Mouse (Mus musculus) heart, postnatal 36 days (tissue): ENCODE results near the gene Xrcc3. TPM values are rescaled to one million over a fixed set of nuclear protein-coding genes. Genes with fewer than 3 reads are reported as not detected.

ENCODE experiments used
- DNase-seq, 2 experiments: peaks; one replicate each; pipeline ENCODE4 v3.0.0; 2021 to 2022
- intact Hi-C: fragments of 180-260 bp; cut with DNase I; formaldehyde crosslinking; loops from one replicate; pipeline ENCODE4 v1.15.1; 2025
- total RNA-seq, 2 experiments: library from RNA; stranded (reverse); gene quantifications; 2 replicates each; pipeline ENCODE4 v1.2.3; 2021

Gene Xrcc3
- total RNA-seq, 2 experiments from 2014 or later, result 0.76 to 1.9 TPM

DNA sequence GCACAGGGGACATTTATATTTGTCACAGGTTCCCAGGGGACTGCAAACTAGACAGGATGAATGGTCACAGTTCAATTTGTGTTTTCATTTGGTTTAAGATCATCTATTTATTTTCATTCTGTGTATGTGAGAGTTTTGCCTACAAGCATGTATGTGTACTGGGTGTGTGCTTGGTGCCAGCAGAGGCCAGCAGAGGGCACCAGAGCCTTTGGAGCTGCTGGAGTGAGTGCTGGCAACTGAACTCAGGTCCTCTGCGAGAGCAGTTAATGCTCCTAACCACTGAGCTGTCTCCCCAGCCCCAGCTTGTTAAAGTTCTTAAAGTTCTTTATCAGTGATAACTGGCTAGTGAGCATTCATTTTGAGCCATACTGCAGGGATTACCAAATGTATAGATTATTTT is 34.1 kb downstream of the Xrcc3 start:
- intact Hi-C loops, result no loop called here

DNA sequence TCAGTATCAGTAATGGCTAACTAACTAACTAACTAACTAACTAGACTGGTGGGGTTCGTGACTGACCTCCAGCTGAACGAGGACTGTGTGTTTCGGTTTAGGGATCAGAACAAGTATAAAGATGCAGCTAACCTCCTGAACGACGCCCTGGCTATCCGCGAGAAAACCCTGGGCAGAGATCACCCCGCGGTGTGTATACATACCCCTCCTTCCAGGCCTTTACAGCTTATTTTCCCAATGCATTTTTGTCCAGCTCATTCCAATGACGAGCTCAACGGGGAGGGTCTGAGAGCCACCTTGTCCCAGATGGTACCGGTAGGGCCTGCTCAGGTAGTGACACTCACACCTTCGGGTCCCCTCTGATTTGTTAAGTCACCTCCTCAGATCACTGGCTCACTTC is 35.8 kb downstream of the Xrcc3 start:
- no peak for DNase-seq
- intact Hi-C loops, result no loop called here

More for the DNA sequence above, 34.1 kb downstream of the Xrcc3 start:
- no peak for DNase-seq

GRCm38 (mm10) chr12:111774845-111775244 is 38.8 kb downstream of the Xrcc3 start:
- no peak for DNase-seq
- intact Hi-C loops, result no loop called here

DNA sequence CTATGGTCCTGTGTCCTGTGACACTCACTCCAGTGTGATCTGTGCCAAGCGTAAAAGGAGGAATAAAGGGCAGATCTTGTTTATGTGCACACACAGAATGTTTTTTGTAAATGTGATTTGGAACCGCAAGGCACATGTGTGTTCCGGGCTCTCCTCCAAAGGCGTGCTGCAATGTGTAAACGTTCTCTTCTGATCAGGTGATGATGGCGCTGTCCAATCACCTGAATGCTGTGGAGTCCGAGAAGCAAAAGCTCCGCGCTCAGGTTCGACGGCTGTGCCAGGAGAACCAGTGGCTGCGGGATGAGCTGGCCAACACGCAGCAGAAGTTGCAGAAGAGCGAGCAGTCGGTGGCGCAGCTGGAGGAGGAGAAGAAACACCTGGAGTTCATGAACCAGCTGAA is 39.5 kb downstream of the Xrcc3 start:
- intact Hi-C loops, result no loop called here
- DNase-seq, result no peak

DNA sequence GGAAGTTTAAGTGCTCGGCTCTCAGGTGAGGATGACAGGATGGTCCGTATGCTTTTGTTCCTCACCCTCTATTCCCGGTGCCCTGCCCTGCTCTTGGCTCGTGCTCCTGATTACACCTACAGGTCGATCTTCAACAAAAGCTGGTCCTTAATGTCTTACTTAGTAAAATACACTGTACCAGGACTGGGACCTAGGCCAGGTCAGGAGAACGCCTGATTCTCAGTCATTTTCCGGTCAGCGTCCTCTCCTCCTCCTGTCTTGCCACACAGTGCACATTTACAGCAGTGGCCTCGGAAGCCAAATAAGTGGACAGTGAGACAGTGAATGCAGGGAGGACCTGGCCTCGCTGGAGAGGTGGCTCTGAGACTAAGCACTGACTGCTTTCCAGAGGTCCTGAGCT is 43.0 kb downstream of the Xrcc3 start:
- no peak for DNase-seq

DNA sequence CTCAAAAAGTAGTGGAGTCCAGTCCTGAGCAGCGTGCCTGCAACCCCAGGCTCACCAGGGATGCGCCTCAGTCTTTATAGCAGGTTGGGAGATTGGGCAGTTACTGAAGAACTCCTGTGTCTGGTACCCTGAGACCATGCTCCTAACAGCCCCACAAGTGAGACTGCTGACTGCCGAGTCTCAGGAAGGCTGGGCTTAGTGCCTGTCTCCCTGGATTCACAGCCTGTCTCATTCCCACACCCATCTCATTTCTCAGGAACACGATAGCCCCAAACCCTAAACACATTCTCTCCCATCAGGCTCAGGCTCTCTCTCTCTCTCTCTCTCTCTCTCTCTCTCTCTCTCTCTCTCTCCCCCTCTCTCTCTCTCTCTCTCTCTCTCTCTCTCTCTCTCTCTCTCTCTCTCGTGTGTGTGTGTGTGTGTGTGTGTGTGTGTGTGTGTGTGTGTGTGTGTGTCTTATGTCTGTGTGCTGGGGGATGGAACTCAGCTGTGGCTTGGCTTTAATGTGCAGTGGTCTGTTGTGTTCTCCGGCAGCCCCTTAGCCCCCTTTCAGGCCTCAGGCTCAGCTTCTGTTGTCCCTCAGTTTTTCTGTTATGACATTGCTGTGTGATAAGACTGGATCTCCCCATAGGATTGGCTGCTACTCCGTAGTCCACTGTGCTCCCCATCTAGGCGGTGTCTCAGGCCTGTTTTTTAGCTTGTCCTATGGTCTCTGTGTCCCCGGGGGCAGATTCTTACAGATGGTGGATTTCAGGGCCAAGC is 43.7 kb downstream of the Xrcc3 start:
- DNase-seq, result no peak
- intact Hi-C loops, result no loop called here

More for the DNA sequence above, 43.0 kb downstream of the Xrcc3 start:
- intact Hi-C loops, result no loop called here

DNA sequence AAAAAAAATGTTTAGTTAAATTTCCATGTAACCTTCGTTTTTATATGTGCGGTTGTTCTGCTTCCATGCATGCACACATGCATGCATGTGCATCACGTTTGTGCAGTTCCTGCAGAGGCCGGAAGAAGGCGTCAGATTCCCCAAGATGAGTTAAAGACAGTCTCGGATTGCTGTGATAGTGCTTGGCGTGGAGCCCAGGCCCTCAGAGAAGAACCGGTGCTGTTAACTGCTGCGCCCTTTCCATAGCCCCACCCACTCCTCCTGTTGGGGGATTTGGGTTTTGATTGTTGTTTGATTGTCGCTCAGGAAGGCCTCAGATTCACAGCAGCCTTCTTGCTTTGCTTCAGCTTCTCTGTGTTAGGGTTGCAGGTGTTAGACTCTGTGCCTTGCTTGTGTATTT is 44.4 kb downstream of the Xrcc3 start:
- intact Hi-C loops, result no loop called here
- peak; percentile 57 to 71 for DNase-seq

GRCm38 (mm10) chr12:111768322-111768928 is 45.2 kb downstream of the Xrcc3 start:
- DNase-seq, result no peak
- intact Hi-C loops, result no loop called here

GRCm38 (mm10) chr12:111766313-111767236 is 47.1 kb downstream of the Xrcc3 start:
- intact Hi-C loops, result no loop called here
- DNase-seq, result no peak

GRCm38 (mm10) chr12:111762620-111763280 is 50.9 kb downstream of the Xrcc3 start:
- no peak for DNase-seq
- intact Hi-C loops, result loop anchor here (5.0 kb wide), 1 partner anchor 195 kb away; no protein-coding TSS in a partner anchor

DNA sequence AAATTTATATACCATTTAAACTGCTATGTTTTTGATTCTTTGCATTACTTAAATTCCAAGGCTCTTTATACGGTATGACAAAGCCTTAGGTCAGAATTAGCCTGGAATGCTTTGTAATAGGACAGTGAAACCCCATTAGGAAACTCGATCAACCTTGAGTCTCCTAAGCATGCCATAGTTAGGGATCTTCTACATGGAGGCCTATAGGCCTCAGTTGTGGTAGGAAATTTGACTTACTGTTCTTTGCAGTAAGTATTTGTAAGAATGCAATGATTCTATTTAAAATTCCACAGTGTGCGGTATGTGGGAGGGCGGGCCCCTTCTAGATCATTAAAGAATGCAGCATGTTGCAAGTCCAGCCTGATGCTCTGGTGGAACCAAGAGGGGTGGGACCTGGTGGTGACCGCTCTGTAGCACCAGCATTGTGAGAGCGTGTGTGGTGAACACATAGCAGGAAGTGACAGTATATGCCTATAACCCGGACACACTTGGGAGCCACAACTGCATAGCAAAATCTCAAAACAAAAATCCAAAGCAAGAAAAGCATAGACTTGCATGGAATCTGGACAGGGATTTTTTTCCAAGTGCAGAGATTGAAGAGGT is 53.3 kb downstream of the Xrcc3 start:
- intact Hi-C loops, result loop anchor here (5.0 kb wide), 1 partner anchor 197 kb away; no protein-coding TSS in a partner anchor
- DNase-seq, result no peak

DNA sequence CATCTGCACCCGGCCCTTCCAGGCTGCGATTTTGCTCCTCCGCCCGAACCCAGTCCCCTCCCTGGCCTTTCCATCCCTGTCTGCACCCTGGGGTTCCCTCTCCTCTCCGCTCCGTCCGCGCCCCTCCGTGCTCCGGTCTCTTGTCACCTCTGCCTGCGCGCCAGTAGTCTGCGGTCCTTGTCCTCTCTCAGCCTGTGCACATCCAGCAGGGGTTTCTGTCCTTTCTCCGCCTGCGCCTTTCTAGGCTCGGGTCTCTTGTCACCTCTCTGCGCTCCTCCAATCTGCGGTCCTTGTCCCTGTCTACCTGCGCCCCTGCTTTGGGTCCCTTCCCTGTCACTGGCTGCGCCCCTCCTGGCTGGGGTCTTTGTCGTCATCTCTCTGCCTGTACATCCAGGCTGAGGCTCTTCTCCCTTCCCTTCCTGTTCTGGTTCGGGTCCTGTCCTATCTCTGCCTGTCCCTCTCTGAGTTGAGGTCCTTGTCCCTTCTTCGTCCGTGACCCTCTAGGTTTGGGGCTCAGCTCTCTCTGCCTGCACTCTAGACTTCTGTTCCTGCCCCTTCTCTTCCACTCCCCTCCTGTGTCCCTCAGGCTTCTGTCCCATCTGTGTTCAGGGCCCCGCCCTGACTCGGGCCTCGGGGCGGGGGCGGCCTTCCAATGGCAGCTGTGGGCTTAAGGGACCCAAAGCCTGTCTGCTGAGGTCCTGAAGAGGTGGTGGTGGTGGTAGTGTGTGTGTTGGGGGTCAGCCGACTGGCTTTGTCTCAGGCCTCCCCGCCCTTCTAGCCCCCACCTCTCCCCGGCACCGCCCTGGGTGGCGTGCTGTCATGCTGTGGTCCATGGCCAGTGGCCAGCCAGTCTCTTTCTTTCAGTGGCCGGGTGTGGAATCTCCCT is 54.3 kb downstream of the Xrcc3 start:
- intact Hi-C loops, result loop anchor here (5.0 kb wide), 1 partner anchor 198 kb away; no protein-coding TSS in a partner anchor
- peak; percentile 74 to 82 for DNase-seq

- intact Hi-C loops, result no loop called here
- DNase-seq, result peak; percentile 88 to 91
These were observed 55.1 kb downstream of the Xrcc3 start, which contains the start of gene Klc1 for GRCm38 (mm10) chr12:111758381-111759175. TSS of gene Klc1 (plus strand) at chr12:111758849.

DNA sequence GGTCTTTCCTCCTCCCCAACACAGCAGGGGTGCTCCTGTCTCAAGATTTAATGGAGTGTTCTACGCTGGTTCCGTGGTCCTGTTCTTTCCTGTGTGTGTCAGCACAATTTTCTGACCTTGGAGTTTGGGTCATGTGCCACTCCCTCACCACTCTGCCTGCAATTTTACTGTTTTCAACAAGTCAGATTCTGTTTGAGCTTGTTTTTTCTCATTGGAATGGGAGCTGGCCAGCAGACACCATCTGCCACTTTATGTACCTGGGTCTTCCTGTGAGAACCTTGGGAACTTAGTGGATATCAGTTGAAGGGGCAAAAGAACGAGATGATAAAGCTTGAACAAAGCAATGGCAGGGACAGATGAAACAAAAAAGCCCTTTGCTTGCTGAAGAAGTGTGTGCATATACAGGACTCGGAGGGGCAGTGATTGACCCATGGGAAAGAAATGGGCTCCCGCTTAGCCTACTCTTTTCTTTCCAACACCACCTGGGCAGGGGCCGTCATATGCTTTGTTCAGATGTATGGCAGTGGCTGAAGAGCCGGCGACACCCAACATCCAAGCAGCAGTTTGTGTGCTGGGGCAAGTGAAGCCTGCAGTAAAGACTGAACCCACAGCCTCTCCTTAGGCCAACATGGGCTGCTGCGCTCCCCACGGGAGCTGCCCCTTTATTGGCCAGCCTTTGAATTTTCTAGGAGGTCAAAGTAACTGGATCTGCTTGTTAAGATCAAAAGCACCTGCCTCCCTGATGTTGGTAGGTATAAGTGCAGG is 55.9 kb downstream of the Xrcc3 start:
- no peak for DNase-seq
- intact Hi-C loops, result no loop called here

GRCm38 (mm10) chr12:111756698-111757082 is 57.0 kb downstream of the Xrcc3 start:
- DNase-seq, result no peak
- intact Hi-C loops, result no loop called here

- DNase-seq, result no peak
- intact Hi-C loops, result no loop called here
These were observed 57.5 kb downstream of the Xrcc3 start for GRCm38 (mm10) chr12:111756082-111756697.

DNA sequence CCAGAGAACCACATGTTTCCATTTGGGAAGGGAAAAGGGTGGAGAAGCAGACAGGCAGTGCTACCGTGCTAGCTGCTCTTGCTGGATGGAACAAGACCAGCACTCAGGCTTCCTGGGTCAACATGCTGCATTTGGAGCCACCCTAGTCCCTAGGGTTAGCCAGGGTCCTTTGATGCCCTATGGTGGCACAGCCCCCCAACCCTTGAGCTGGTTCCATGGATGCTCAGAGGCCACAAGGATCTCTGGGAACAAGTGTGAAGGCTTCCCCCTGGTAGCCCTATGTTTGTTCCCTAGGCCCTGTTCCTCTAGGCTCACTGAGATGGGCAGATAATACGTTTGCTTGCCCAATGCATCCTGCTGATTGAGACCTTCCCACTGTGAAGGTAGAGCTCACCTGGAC is 58.4 kb downstream of the Xrcc3 start:
- DNase-seq, result no peak

More for the DNA sequence above, 58.4 kb downstream of the Xrcc3 start:
- intact Hi-C loops, result no loop called here
